Mouse (Mus musculus) forebrain, embryonic 15.5 days (tissue): Measurements from ENCODE around the gene Tmbim6. TPM values are rescaled to one million over a fixed set of nuclear protein-coding genes. Genes with fewer than 3 reads are reported as not detected.
"Not testable (repeated sequence)": the region's sequence is repeated elsewhere in the genome, so short reads cannot be mapped to it uniquely, and the experiment has no call there.

Experiments
- ATAC-seq: fragments of 200-750 bp; cut with Nextera tagmentation; replicated peaks from 2 replicates; pipeline ENCODE4 v1.8.0; 2017; ENCODE audit warnings: mild to moderate bottlenecking, moderate TSS enrichment, moderate library complexity
- H3K27ac ChIP-seq: fragments of 300-500 bp; sonication (generic); replicated peaks from 2 replicates; pipeline ENCODE4 v1.5.1; 2015; ENCODE audit warnings: mild to moderate bottlenecking, inconsistent platforms
- H3K27me3 ChIP-seq: fragments of 300-500 bp; sonication (generic); 2 replicates; pipeline ENCODE4 v1.6.1; 2015; ENCODE audit warnings: inconsistent platforms
- H3K36me3 ChIP-seq: fragments of 300-500 bp; sonication (generic); 2 replicates; pipeline ENCODE4 v1.6.1; 2015; ENCODE audit warnings: mild to moderate bottlenecking, inconsistent platforms
- H3K4me1 ChIP-seq: fragments of 300-500 bp; sonication (generic); 2 replicates; pipeline ENCODE4 v1.6.1; 2015; ENCODE audit warnings: inconsistent platforms
- H3K4me2 ChIP-seq: fragments of 300-500 bp; sonication (generic); replicated peaks from 2 replicates; pipeline ENCODE4 v1.6.1; 2015; ENCODE audit warnings: mild to moderate bottlenecking, inconsistent platforms
- H3K4me3 ChIP-seq: fragments of 300-500 bp; sonication (generic); 2 replicates; pipeline ENCODE4 v1.5.1; 2015; ENCODE audit warnings: mild to moderate bottlenecking, inconsistent platforms
- H3K9ac ChIP-seq: fragments of 300-500 bp; sonication (generic); replicated peaks from 2 replicates; pipeline ENCODE4 v1.6.1; 2015; ENCODE audit warnings: mild to moderate bottlenecking, inconsistent platforms
- H3K9me3 ChIP-seq: fragments of 300-500 bp; sonication (generic); 2 replicates; pipeline ENCODE4 v1.6.1; 2016; ENCODE audit warnings: inconsistent platforms
- WGBS: fragments of 180-500 bp; shearing (Covaris S2); methylation state at CpG from one replicate; pipeline ENCODE4 v1.1.7; 2015; ENCODE audit warnings: mixed read lengths; 5-methylcytosine and 5-hydroxymethylcytosine counted together
- polyA plus RNA-seq: library from polyadenylated mRNA; unstranded; fragments of >200 nt; fragmentation: Nextera tagmentation; extraction: Ambion mirVana; gene quantifications from 2 replicates; pipeline ENCODE4 v1.2.1, GENCODE M21; 2015

The Tmbim6 gene
- polyA plus RNA-seq, 1 experiment from 2014 or later, result 263 TPM

- 71% methylated on average over 4 of the region's 4 CpGs for WGBS
- Histone ChIP-seq H3K9me3 (no peaks in the 10 kb centered on the region), H3K36me3 (no peaks in the 10 kb centered on the region), H3K27me3 (0 out of 2 replicates have a peak, but pooled peaks cover 3% of the 10 kb centered on the region), H3K4me3 (peak overlapping the region; percentile 76), H3K27ac (no peak overlapping the region), H3K9ac (peak overlapping the region; percentile 77), H3K4me1 (peaks cover 15% of the 10 kb centered on the region), H3K4me2 (peak overlapping the region; percentile 57)
- no peak for ATAC-seq
Observed at GRCm38 (mm10) chr15:99368583-99369266, 24.0 kb upstream of the Tmbim6 start.

GRCm38 (mm10) chr15:99369391-99370171 lies 23.1 kb upstream of the Tmbim6 start:
- peak overlapping the region; percentile 57 for H3K4me2 ChIP-seq
- 2% methylated on average over 33 of the region's 39 CpGs for WGBS
- H3K4me3 ChIP-seq, result peak overlapping the region; percentile 76
- H3K27ac ChIP-seq, result peak overlapping the region; percentile 82
- no peaks in the 10 kb centered on the region for H3K36me3 ChIP-seq
- H3K4me1 ChIP-seq, result peaks cover 15% of the 10 kb centered on the region
- peak overlapping the region; percentile 77 for H3K9ac ChIP-seq
- H3K9me3 ChIP-seq, result no peaks in the 10 kb centered on the region
- 0 out of 2 replicates have a peak, but pooled peaks cover 3% of the 10 kb centered on the region for H3K27me3 ChIP-seq
- no peak; the same call in 1 of the 2 replicates for ATAC-seq

- Histone ChIP-seq H3K4me1 (peaks cover 15% of the 10 kb centered on the region), H3K36me3 (no peaks in the 10 kb centered on the region), H3K4me2 (peak within 1 kb of the TSS; percentile 57), H3K9me3 (no peaks in the 10 kb centered on the region), H3K9ac (peak within 1 kb of the TSS; percentile 77), H3K27me3 (0 out of 2 replicates have a peak, but pooled peaks cover 3% of the 10 kb centered on the region), H3K4me3 (peak within 1 kb of the TSS; percentile 76), H3K27ac (peak within 1 kb of the TSS; percentile 82)
- WGBS, result under 1% methylated on average over 46 of the region's 48 CpGs
- peak; percentile 97 for ATAC-seq
Observed at GRCm38 (mm10) chr15:99370259-99370691, 22.4 kb upstream of the Tmbim6 start, which contains the start of gene Fmnl3. Gene Fmnl3, minus strand, starts transcription at chr15:99370482.

- Histone ChIP-seq H3K27me3 (0 out of 2 replicates have a peak, but pooled peaks cover 3% of the 10 kb centered on the region), H3K4me2 (no peak overlapping the region), H3K27ac (no peak overlapping the region), H3K4me1 (peaks cover 15% of the 10 kb centered on the region), H3K9ac (no peak overlapping the region), H3K4me3 (no peak overlapping the region), H3K9me3 (no peaks in the 10 kb centered on the region), H3K36me3 (no peaks in the 10 kb centered on the region)
- 94% methylated on average over 7 of the region's 7 CpGs for WGBS
- ATAC-seq, result no peak
Observed at GRCm38 (mm10) chr15:99371526-99372340, 20.9 kb upstream of the Tmbim6 start.

GRCm38 (mm10) chr15:99372761-99373160 lies 19.9 kb upstream of the Tmbim6 start:
- ATAC-seq, result no peak
- Histone ChIP-seq H3K9me3 (no peaks in the 10 kb centered on the region), H3K27me3 (0 out of 2 replicates have a peak, but pooled peaks cover 3% of the 10 kb centered on the region), H3K4me3 (no peak overlapping the region), H3K36me3 (no peaks in the 10 kb centered on the region), H3K27ac (no peak overlapping the region), H3K9ac (no peak overlapping the region), H3K4me1 (peaks cover 15% of the 10 kb centered on the region), H3K4me2 (no peak overlapping the region)
- 88% methylated on average over 9 of the region's 9 CpGs for WGBS

- 92% methylated on average over 5 of the region's 5 CpGs for WGBS
- Histone ChIP-seq H3K9ac (no peak overlapping the region), H3K27ac (no peak overlapping the region), H3K36me3 (no peaks in the 10 kb centered on the region), H3K4me2 (no peak overlapping the region), H3K27me3 (0 out of 2 replicates have a peak, but pooled peaks cover 3% of the 10 kb centered on the region), H3K9me3 (no peaks in the 10 kb centered on the region), H3K4me3 (no peak overlapping the region), H3K4me1 (peaks cover 3% of the 10 kb centered on the region; the same call in 1 of the 2 replicates)
- no peak for ATAC-seq
Observed at GRCm38 (mm10) chr15:99375036-99375435, 17.6 kb upstream of the Tmbim6 start.

- H3K27ac ChIP-seq, result no peak overlapping the region
- no peaks in the 10 kb centered on the region for H3K36me3 ChIP-seq
- peaks cover 2% of the 10 kb centered on the region; the same call in 1 of the 2 replicates for H3K4me1 ChIP-seq
- no peaks in the 10 kb centered on the region for H3K9me3 ChIP-seq
- 0 out of 2 replicates have a peak, but pooled peaks cover 3% of the 10 kb centered on the region for H3K27me3 ChIP-seq
- no peak overlapping the region for H3K4me3 ChIP-seq
- no peak overlapping the region for H3K4me2 ChIP-seq
- H3K9ac ChIP-seq, result no peak overlapping the region
- ATAC-seq, result no peak
- 93% methylated on average over 3 of the region's 3 CpGs for WGBS
Observed at GRCm38 (mm10) chr15:99375581-99375980, 17.1 kb upstream of the Tmbim6 start.

GRCm38 (mm10) chr15:99376240-99376639 lies 16.4 kb upstream of the Tmbim6 start:
- 87% methylated on average over 5 of the region's 5 CpGs for WGBS
- ATAC-seq, result no peak
- no peaks in the 10 kb centered on the region for H3K4me1 ChIP-seq
- H3K27me3 ChIP-seq, result 0 out of 2 replicates have a peak, but pooled peaks cover 3% of the 10 kb centered on the region
- H3K36me3 ChIP-seq, result no peaks in the 10 kb centered on the region
- no peak overlapping the region for H3K4me3 ChIP-seq
- no peak overlapping the region for H3K9ac ChIP-seq
- H3K27ac ChIP-seq, result no peak overlapping the region
- no peaks in the 10 kb centered on the region for H3K9me3 ChIP-seq
- H3K4me2 ChIP-seq, result no peak overlapping the region

GRCm38 (mm10) chr15:99382893-99383292 lies 9.8 kb upstream of the Tmbim6 start:
- Histone ChIP-seq H3K4me2 (no peak overlapping the region), H3K36me3 (no peaks in the 10 kb centered on the region), H3K4me1 (no peaks in the 10 kb centered on the region), H3K9me3 (no peaks in the 10 kb centered on the region), H3K27me3 (no peaks in the 10 kb centered on the region), H3K27ac (no peak overlapping the region), H3K4me3 (no peak overlapping the region), H3K9ac (no peak overlapping the region)
- no peak for ATAC-seq

GRCm38 (mm10) chr15:99384071-99384470 lies 8.6 kb upstream of the Tmbim6 start:
- Histone ChIP-seq H3K27me3 (no peaks in the 10 kb centered on the region), H3K27ac (no peak overlapping the region), H3K4me1 (no peaks in the 10 kb centered on the region), H3K36me3 (no peaks in the 10 kb centered on the region), H3K4me2 (no peak overlapping the region), H3K4me3 (no peak overlapping the region), H3K9ac (no peak overlapping the region), H3K9me3 (no peaks in the 10 kb centered on the region)
- 79% methylated on average over 6 of the region's 6 CpGs for WGBS
- no peak for ATAC-seq

GRCm38 (mm10) chr15:99386110-99386509 lies 6.6 kb upstream of the Tmbim6 start:
- not testable (repeated sequence) for H3K9ac ChIP-seq, H3K9me3 ChIP-seq, H3K4me3 ChIP-seq, H3K27ac ChIP-seq, H3K27me3 ChIP-seq, H3K4me1 ChIP-seq, ATAC-seq, H3K4me2 ChIP-seq, H3K36me3 ChIP-seq
- 65% methylated on average over 3 of the region's 3 CpGs for WGBS
